Mouse (Mus musculus) liver, embryonic 14.5 days (tissue): Measurements from ENCODE around the gene Ksr2.

Experiments used
- CTCF ChIP-seq: IDR thresholded peaks from 2 replicates; pipeline ENCODE4 v1.5.1; 2016; ENCODE audit warnings: antibody characterized with exemption, low read depth, control low read depth
- EP300 ChIP-seq: IDR thresholded peaks from 2 replicates; pipeline ENCODE4 v1.6.1; 2016; ENCODE audit warnings: antibody characterized with exemption, low read depth

DNA sequence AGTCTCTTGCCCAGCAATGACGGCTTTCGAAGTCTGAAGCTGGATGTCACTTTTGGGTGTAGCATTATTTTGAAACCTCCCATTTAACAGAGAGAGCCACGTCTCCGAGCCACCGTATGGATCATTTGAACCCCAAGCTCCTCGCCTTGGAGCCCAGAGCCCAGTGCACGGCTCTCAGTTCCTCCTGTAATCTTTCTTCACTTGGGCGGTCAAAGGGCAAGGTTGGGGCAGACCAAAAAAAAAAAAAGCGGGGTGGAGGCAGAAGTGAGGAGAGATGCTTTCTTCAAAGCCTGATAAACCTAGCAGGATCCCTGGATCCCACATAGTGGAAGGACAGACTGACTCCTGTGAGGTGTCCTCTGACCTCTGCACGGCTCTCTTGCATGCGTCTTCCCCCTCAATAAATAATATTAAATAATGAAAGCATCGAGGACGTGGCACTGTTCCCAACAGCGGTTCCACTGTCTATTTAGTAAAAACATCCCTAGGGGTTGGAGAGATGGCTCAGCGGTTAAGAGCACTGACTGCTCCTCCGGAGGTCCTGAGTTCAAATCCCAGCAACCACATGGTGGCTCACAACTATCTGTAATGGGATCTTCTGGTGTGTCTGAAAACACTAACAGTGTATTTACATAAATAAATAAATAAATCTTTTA, 75.0 kb downstream of the Ksr2 start:
- no peak for TF ChIP-seq CTCF
- TF ChIP-seq EP300: no peak
